ENCODE assay signal across 22 mouse cellular contexts in the genomic region with DNA sequence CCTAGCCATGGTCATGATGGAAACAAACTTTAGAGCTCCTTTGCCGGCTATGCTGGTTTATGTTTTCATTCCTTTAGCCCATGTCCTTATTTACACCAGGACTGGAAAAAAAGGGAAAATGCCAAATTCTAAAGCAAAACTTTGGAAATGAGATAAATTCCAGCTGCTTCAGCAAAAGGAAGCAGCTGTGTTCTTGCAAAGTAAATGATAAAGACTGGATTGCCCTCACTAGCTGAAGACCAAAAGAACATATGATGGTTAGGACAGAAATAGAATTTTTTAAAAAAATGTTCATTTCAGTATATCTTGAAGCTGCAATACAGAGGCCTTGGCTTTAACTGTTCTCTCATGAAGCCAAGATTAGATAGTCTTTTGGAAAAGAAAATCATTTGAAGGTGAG.
DNase-seq lines count a peak whose midpoint lies in the region; ATAC-seq and TF ChIP-seq lines count a peak whose summit lies in the region.
"Had no signal": no experiment of that assay in that cellular context is flagged by ENCODE, and none has a peak within 500 bp of the region (broad histone marks: within the 10 kb centered on the region; RNA-seq: fewer than 3 reads in every experiment).

No protein-coding gene starts in this region.

- H3K9me3 ChIP-seq in heart, embryonic 11.5 days (replicated peaks; ENCODE audit: control insufficient read depth, low read length): no peaks in the 10 kb centered on the region
- no peaks in the 10 kb centered on the region for H3K9me3 ChIP-seq in lung, embryonic 14.5 days (ENCODE audit: low read depth, low read length)
- H3K9me3 ChIP-seq: embryonic facial prominence, embryonic 15.5 days; forebrain, embryonic 10.5 days; heart, embryonic 12.5 days; hindbrain, embryonic 10.5 days had no signal

- TF ChIP-seq CTCF in lung, embryonic 14.5 days (IDR thresholded peaks at IDR 0.05; ENCODE audit: low read depth): no peak
- no peak for TF ChIP-seq CTCF in lung, adult 2 months (IDR thresholded peaks at IDR 0.05; ENCODE audit: insufficient read depth, low read length)

- no peak overlapping the region for H3K4me2 ChIP-seq in heart, embryonic 11.5 days
- H3K4me2 ChIP-seq in lung, embryonic 14.5 days: no peak overlapping the region
- H3K4me2 ChIP-seq: embryonic facial prominence, embryonic 15.5 days; heart, embryonic 12.5 days; hindbrain, embryonic 14.5 days had no signal

- TF ChIP-seq POLR2A in lung, adult 2 months (IDR thresholded peaks at IDR 0.05; ENCODE audit: borderline replicate concordance, extremely low read depth, low read depth, low read length): no peak

- WGBS in heart, embryonic 11.5 days (ENCODE audit: insufficient replicate concordance): 68% methylated on average over 1 of the region's 1 CpGs
- WGBS in lung, embryonic 14.5 days: 45% methylated on average over 1 of the region's 1 CpGs
- 76% methylated on average over 1 of the region's 1 CpGs for WGBS in lung, adult 2 months

- no peak overlapping the region for H3K27ac ChIP-seq in heart, embryonic 11.5 days (ENCODE audit: low read depth, low read length)
- H3K27ac ChIP-seq in lung, embryonic 14.5 days (ENCODE audit: low read depth): no peak overlapping the region
- H3K27ac ChIP-seq: embryonic facial prominence, embryonic 15.5 days; forebrain, embryonic 10.5 days; gastrocnemius, adult 2 months; hindbrain, embryonic 10.5 days; hindbrain, embryonic 14.5 days had no signal

- H3K27me3 ChIP-seq in heart, embryonic 11.5 days (ENCODE audit: control insufficient read depth, insufficient read depth, low read length): no peaks in the 10 kb centered on the region
- no peaks in the 10 kb centered on the region for H3K27me3 ChIP-seq in lung, embryonic 14.5 days (ENCODE audit: insufficient read depth, low read length)
- H3K27me3 ChIP-seq: embryonic facial prominence, embryonic 15.5 days; heart, embryonic 12.5 days had no signal

- no peak for ATAC-seq in heart, embryonic 11.5 days (replicated peaks; ENCODE audit: insufficient number of reproducible peaks, low FRiP score, low TSS enrichment)
- no peak for ATAC-seq in lung, embryonic 14.5 days (ENCODE audit: insufficient read depth)
- ATAC-seq: forebrain, embryonic 14.5 days had no signal

- H3K36me3 ChIP-seq in heart, embryonic 11.5 days (ENCODE audit: control insufficient read depth, insufficient read depth, low read length): no peaks in the 10 kb centered on the region
- H3K36me3 ChIP-seq in lung, embryonic 14.5 days (ENCODE audit: insufficient read depth): no peaks in the 10 kb centered on the region
- H3K36me3 ChIP-seq: embryonic facial prominence, embryonic 15.5 days; forebrain, embryonic 10.5 days; heart, embryonic 12.5 days; hindbrain, embryonic 10.5 days had no signal

- H3K4me1 ChIP-seq in heart, embryonic 11.5 days (ENCODE audit: control insufficient read depth, insufficient read depth, low read length): no peaks in the 10 kb centered on the region
- no peaks in the 10 kb centered on the region for H3K4me1 ChIP-seq in lung, embryonic 14.5 days (ENCODE audit: insufficient read depth)
- H3K4me1 ChIP-seq in lung, adult 2 months (ENCODE audit: control insufficient read depth, insufficient read depth, low read length): no peaks in the 10 kb centered on the region
- H3K4me1 ChIP-seq: embryonic facial prominence, embryonic 15.5 days; forebrain, embryonic 10.5 days; heart, embryonic 12.5 days; hindbrain, embryonic 10.5 days had no signal

- peak; percentile 20 to 28 for DNase-seq in heart, adult 9 months (ENCODE audit: low spot score in 2 of 2)
- DNase-seq in kidney, adult 9 months: peak; percentile 17
- no peak for DNase-seq in kidney, postnatal 10 days
- DNase-seq in lung, embryonic 14.5 days: peak; percentile 68
- DNase-seq in lung, postnatal 25 days (ENCODE audit: low spot score): no peak
- peak; percentile 4 for DNase-seq in lung, postnatal 36 days
- no peak for DNase-seq in lung, adult 2 months
- DNase-seq: adrenal gland, postnatal 10 days; cerebellum, adult 11 months; cerebellum, adult 8-10 months; cerebellum, postnatal 14 days; embryo, embryonic 11 days; gastrocnemius, adult 2 months; gastrocnemius, postnatal 25 days had no signal

- no peak overlapping the region for H3K4me3 ChIP-seq in heart, embryonic 11.5 days (ENCODE audit: low read depth, low read length)
- no peak overlapping the region for H3K4me3 ChIP-seq in lung, embryonic 14.5 days (ENCODE audit: low read depth, low read length)
- H3K4me3 ChIP-seq in lung, adult 2 months (replicated peaks; ENCODE audit: extremely low read depth, low read depth, low read length): no peak overlapping the region
- H3K4me3 ChIP-seq: embryonic facial prominence, embryonic 15.5 days; erythroblast, embryonic 14.5 days; forebrain, embryonic 10.5 days; gastrocnemius, adult 2 months; heart, embryonic 12.5 days; hindbrain, embryonic 10.5 days had no signal

- no peak overlapping the region for H3K9ac ChIP-seq in heart, embryonic 11.5 days (ENCODE audit: low read depth, low read length)
- H3K9ac ChIP-seq in lung, embryonic 14.5 days: no peak overlapping the region
- H3K9ac ChIP-seq: embryonic facial prominence, embryonic 15.5 days; heart, embryonic 12.5 days; hindbrain, embryonic 14.5 days had no signal

Comparison
In these comparisons a context has a peak if more than half of its experiments do, and no peak if none do; other contexts are left out.
1. DNase-seq: peak in heart, adult 9 months (2 of 2), kidney, adult 9 months (single experiment), lung, embryonic 14.5 days (single experiment) and lung, postnatal 36 days (single experiment); none in kidney, postnatal 10 days (single experiment), lung, postnatal 25 days (single experiment) and lung, adult 2 months (single experiment).